Mouse (Mus musculus) MEL (cell line): ENCODE measurements at regions not wholly inside any gene's neighbourhood (a gene's known extent, or its start where the extent isn't known, plus 50 kb on each side); places are given as distances from the start of the nearest gene placed in this dataset.

ENCODE experiments used
- CTCF ChIP-seq, 3 experiments: IDR thresholded peaks in 2 of 3; conservative IDR thresholded peaks in 1 of 3; 2 replicates each; pipeline ENCODE4 v1.5.1; 2011 to 2012; ENCODE audit warnings: low read length in 3 of 3, low read depth in 2 of 3, mild to moderate bottlenecking in 2 of 3, improper control_type of control experiment in 1 of 3, inconsistent platforms in 1 of 3, mixed read lengths in 1 of 3, moderate library complexity in 1 of 3; ENCODE audit not compliant: control insufficient read depth in 1 of 3, insufficient read depth in 1 of 3, poor library complexity in 1 of 3, severe bottlenecking in 1 of 3
- GATA1 ChIP-seq: IDR thresholded peaks from 2 replicates; pipeline ENCODE4 v1.6.1; 2011; ENCODE audit warnings: low read depth, low read length, improper control_type of control experiment
- JUND ChIP-seq: IDR thresholded peaks from 2 replicates; pipeline ENCODE4 v1.6.1; 2011; ENCODE audit warnings: low read depth, mild to moderate bottlenecking, improper control_type of control experiment, low read length
- ZC3H11A ChIP-seq: IDR thresholded peaks from 2 replicates; pipeline ENCODE4 v1.6.1; 2012; ENCODE audit warnings: low read depth, mild to moderate bottlenecking, inconsistent platforms, low read length, improper control_type of control experiment
- ZNF384 ChIP-seq: IDR thresholded peaks from 2 replicates; pipeline ENCODE4 v1.6.1; 2012; ENCODE audit warnings: low read depth, mild to moderate bottlenecking, inconsistent platforms, low read length, improper control_type of control experiment

- no peak for TF ChIP-seq GATA1
- TF ChIP-seq ZNF384: no peak
- no peak for TF ChIP-seq CTCF (IDR thresholded peaks at IDR 0.05 in 2 of 3, conservative IDR thresholded peaks at IDR 0.05 in 1 of 3; ENCODE audit: control insufficient read depth in 1 of 3, insufficient read depth in 1 of 3, low read depth in 2 of 3, low read length in 3 of 3, poor library complexity in 1 of 3, severe bottlenecking in 1 of 3)
- TF ChIP-seq ZC3H11A: no peak
- TF ChIP-seq JUND: no peak
Measured at GRCm38 (mm10) chr12:112290299-112290698, 144.3 kb downstream of the Kif26a start.
